Mouse (Mus musculus) limb, embryonic 13.5 days (tissue): Measurements from ENCODE around the gene H2al1i. TPM values are rescaled to one million over a fixed set of nuclear protein-coding genes. Genes with fewer than 3 reads are reported as not detected.
"Not testable (repeated sequence)": the region's sequence is repeated elsewhere in the genome, so short reads cannot be mapped to it uniquely, and the experiment has no call there.

Experiments
- ATAC-seq: fragments of 200-750 bp; cut with Nextera tagmentation; 2 replicates; pipeline ENCODE4 v1.8.0; 2017; ENCODE audit warnings: low read depth, moderate number of reproducible peaks, moderate TSS enrichment; ENCODE audit not compliant: low FRiP score
- H3K27ac ChIP-seq: fragments of 300-500 bp; sonication (generic); 2 replicates; pipeline ENCODE4 v1.5.1; 2015; ENCODE audit warnings: inconsistent platforms, mild to moderate bottlenecking, moderate library complexity
- H3K27me3 ChIP-seq: fragments of 300-500 bp; sonication (generic); 2 replicates; pipeline ENCODE4 v1.6.1; 2015; ENCODE audit warnings: mild to moderate bottlenecking, inconsistent platforms
- H3K36me3 ChIP-seq: fragments of 300-500 bp; sonication (generic); 2 replicates; pipeline ENCODE4 v1.6.1; 2015; ENCODE audit warnings: inconsistent platforms, mild to moderate bottlenecking, moderate library complexity
- H3K4me1 ChIP-seq: fragments of 300-500 bp; sonication (generic); 2 replicates; pipeline ENCODE4 v1.6.1; 2015; ENCODE audit warnings: inconsistent platforms
- H3K4me2 ChIP-seq: fragments of 300-500 bp; sonication (generic); replicated peaks from 2 replicates; pipeline ENCODE4 v1.6.1; 2015; ENCODE audit warnings: inconsistent platforms, mild to moderate bottlenecking, moderate library complexity
- H3K4me3 ChIP-seq: fragments of 300-500 bp; sonication (generic); 2 replicates; pipeline ENCODE4 v1.5.1; 2015; ENCODE audit warnings: moderate library complexity, mild to moderate bottlenecking, inconsistent platforms
- H3K9ac ChIP-seq: fragments of 300-500 bp; sonication (generic); 2 replicates; pipeline ENCODE4 v1.6.1; 2015; ENCODE audit warnings: mild to moderate bottlenecking, inconsistent platforms
- H3K9me3 ChIP-seq: fragments of 300-500 bp; sonication (generic); 2 replicates; pipeline ENCODE4 v1.6.1; 2016; ENCODE audit warnings: inconsistent platforms
- WGBS: fragments of 180-500 bp; shearing (Covaris S2); methylation state at CpG from one replicate; pipeline ENCODE4 v1.1.7; 2015; 5-methylcytosine and 5-hydroxymethylcytosine counted together
- polyA plus RNA-seq: library from polyadenylated mRNA; unstranded; fragments of >200 nt; fragmentation: Nextera tagmentation; extraction: Ambion mirVana; gene quantifications from 2 replicates; pipeline ENCODE4 v1.2.1, GENCODE M21; 2015

Gene H2al1i
- polyA plus RNA-seq = not detected in 2 replicates

- H3K4me1 ChIP-seq, H3K4me2 ChIP-seq, H3K27me3 ChIP-seq, H3K9me3 ChIP-seq, ATAC-seq, H3K9ac ChIP-seq, H3K4me3 ChIP-seq, H3K27ac ChIP-seq, H3K36me3 ChIP-seq: not testable (repeated sequence)
- 75% methylated on average over 3 of the region's 5 CpGs for WGBS
Measured at GRCm38 (mm10) chrX:11324359-11324758, at the start of gene H2al1i. Gene H2al1i (plus strand): TSS chrX:11324659.

GRCm38 (mm10) chrX:11277083-11277482 is 47.4 kb upstream of the H2al1i start:
- WGBS = 82% methylated on average over 6 of the region's 6 CpGs
- H3K4me1 ChIP-seq = no peaks in the 10 kb centered on the region
- H3K27ac ChIP-seq = no peak overlapping the region
- H3K4me2 ChIP-seq = no peak overlapping the region
- H3K9me3 ChIP-seq = no peaks in the 10 kb centered on the region
- no peak overlapping the region for H3K9ac ChIP-seq
- ATAC-seq = no peak
- H3K36me3 ChIP-seq = no peaks in the 10 kb centered on the region
- no peak overlapping the region for H3K4me3 ChIP-seq
- H3K27me3 ChIP-seq = peaks cover 27% of the 10 kb centered on the region; the same call in 1 of the 2 replicates

GRCm38 (mm10) chrX:11280741-11281140 is 43.7 kb upstream of the H2al1i start:
- Histone ChIP-seq H3K9me3 (no peaks in the 10 kb centered on the region), H3K27me3 (peaks cover 20% of the 10 kb centered on the region; the same call in 1 of the 2 replicates), H3K36me3 (no peaks in the 10 kb centered on the region), H3K27ac (no peak overlapping the region), H3K4me1 (no peaks in the 10 kb centered on the region), H3K4me2 (no peak overlapping the region), H3K9ac (no peak overlapping the region), H3K4me3 (no peak overlapping the region)
- 65% methylated on average over 2 of the region's 2 CpGs for WGBS
- no peak for ATAC-seq

- WGBS = 56% methylated on average over 14 of the region's 14 CpGs
- Histone ChIP-seq H3K27ac (no peak overlapping the region), H3K9me3 (no peaks in the 10 kb centered on the region), H3K4me2 (no peak overlapping the region), H3K36me3 (no peaks in the 10 kb centered on the region), H3K27me3 (peaks cover 34% of the 10 kb centered on the region; the same call in 1 of the 2 replicates), H3K4me1 (no peaks in the 10 kb centered on the region), H3K9ac (no peak overlapping the region), H3K4me3 (no peak overlapping the region)
- ATAC-seq = no peak
Measured at GRCm38 (mm10) chrX:11288306-11288882, 36.1 kb upstream of the H2al1i start.

- no peaks in the 10 kb centered on the region for H3K4me1 ChIP-seq
- H3K9me3 ChIP-seq = no peaks in the 10 kb centered on the region
- H3K27ac ChIP-seq = no peak overlapping the region
- H3K36me3 ChIP-seq = no peaks in the 10 kb centered on the region
- H3K4me3 ChIP-seq = no peak overlapping the region
- H3K27me3 ChIP-seq = peaks cover 39% of the 10 kb centered on the region; the same call in 1 of the 2 replicates
- 78% methylated on average over 4 of the region's 4 CpGs for WGBS
- no peak overlapping the region for H3K4me2 ChIP-seq
- no peak for ATAC-seq
- no peak overlapping the region for H3K9ac ChIP-seq
Measured at GRCm38 (mm10) chrX:11289244-11289643, 35.2 kb upstream of the H2al1i start.

- H3K27ac ChIP-seq, ATAC-seq, H3K4me3 ChIP-seq, H3K9me3 ChIP-seq, H3K4me1 ChIP-seq, H3K9ac ChIP-seq, H3K4me2 ChIP-seq, H3K27me3 ChIP-seq, H3K36me3 ChIP-seq: not testable (repeated sequence)
- WGBS = no CpG with 5 or more reads among the region's 3 CpGs
Measured at GRCm38 (mm10) chrX:11298957-11299356, 25.5 kb upstream of the H2al1i start, which contains the start of gene H2al1a. Gene H2al1a (plus strand): TSS chrX:11299257.

GRCm38 (mm10) chrX:11302132-11302531 is 22.3 kb upstream of the H2al1i start, which contains the start of gene H2al1b:
Gene H2al1b (plus strand): TSS chrX:11302432.
- H3K4me1 ChIP-seq, H3K9me3 ChIP-seq, H3K4me2 ChIP-seq, H3K9ac ChIP-seq, H3K27me3 ChIP-seq, H3K36me3 ChIP-seq, ATAC-seq, H3K27ac ChIP-seq, H3K4me3 ChIP-seq: not testable (repeated sequence)
- 94% methylated on average over 1 of the region's 3 CpGs for WGBS

GRCm38 (mm10) chrX:11305355-11305754 is 19.1 kb upstream of the H2al1i start, which contains the start of gene H2al1c:
Gene H2al1c (plus strand): TSS chrX:11305655.
- H3K27ac ChIP-seq = not testable (repeated sequence)

GRCm38 (mm10) chrX:11308524-11308923 is 15.9 kb upstream of the H2al1i start, which contains the start of gene H2al1d:
Gene H2al1d (plus strand): TSS chrX:11308824.
- not testable (repeated sequence) for H3K36me3 ChIP-seq, H3K9ac ChIP-seq, H3K9me3 ChIP-seq, H3K4me3 ChIP-seq, H3K4me1 ChIP-seq, H3K27ac ChIP-seq, ATAC-seq, H3K27me3 ChIP-seq, H3K4me2 ChIP-seq
- no CpG with 5 or more reads among the region's 6 CpGs for WGBS

More at GRCm38 (mm10) chrX:11305355-11305754, 19.1 kb upstream of the H2al1i start, which contains the start of gene H2al1c:
- not testable (repeated sequence) for H3K4me2 ChIP-seq, H3K4me1 ChIP-seq, H3K4me3 ChIP-seq, H3K9me3 ChIP-seq, H3K27me3 ChIP-seq, ATAC-seq, H3K36me3 ChIP-seq, H3K9ac ChIP-seq
- 94% methylated on average over 2 of the region's 6 CpGs for WGBS

GRCm38 (mm10) chrX:11311634-11312033 is 12.8 kb upstream of the H2al1i start, which contains the start of gene H2al1e:
Gene H2al1e (plus strand): TSS chrX:11311934.
- H3K27me3 ChIP-seq, H3K27ac ChIP-seq, H3K4me3 ChIP-seq, H3K9me3 ChIP-seq, H3K4me1 ChIP-seq, H3K36me3 ChIP-seq, ATAC-seq, H3K4me2 ChIP-seq, H3K9ac ChIP-seq: not testable (repeated sequence)
- WGBS = no CpG with 5 or more reads among the region's 3 CpGs

- WGBS = no CpG with 5 or more reads among the region's 6 CpGs
- not testable (repeated sequence) for H3K9me3 ChIP-seq, H3K4me2 ChIP-seq, H3K27me3 ChIP-seq, H3K27ac ChIP-seq, H3K36me3 ChIP-seq, ATAC-seq, H3K4me3 ChIP-seq, H3K9ac ChIP-seq, H3K4me1 ChIP-seq
Measured at GRCm38 (mm10) chrX:11314858-11315257, 9.6 kb upstream of the H2al1i start, which contains the start of gene H2al1f. Gene H2al1f (plus strand): TSS chrX:11315158.

- not testable (repeated sequence) for H3K4me3 ChIP-seq, H3K36me3 ChIP-seq, H3K4me1 ChIP-seq, H3K9me3 ChIP-seq, H3K27me3 ChIP-seq, H3K4me2 ChIP-seq, ATAC-seq, H3K9ac ChIP-seq, H3K27ac ChIP-seq
- WGBS = no CpG with 5 or more reads among the region's 3 CpGs
Measured at GRCm38 (mm10) chrX:11317956-11318355, 6.5 kb upstream of the H2al1i start, which contains the start of gene H2al1g. Gene H2al1g (plus strand): TSS chrX:11318256.

GRCm38 (mm10) chrX:11321192-11321591 is 3.3 kb upstream of the H2al1i start, which contains the start of gene H2al1h:
Gene H2al1h (plus strand): TSS chrX:11321492.
- H3K27me3 ChIP-seq, H3K36me3 ChIP-seq, H3K9ac ChIP-seq, H3K4me1 ChIP-seq, ATAC-seq, H3K4me3 ChIP-seq, H3K9me3 ChIP-seq, H3K4me2 ChIP-seq, H3K27ac ChIP-seq: not testable (repeated sequence)
- WGBS = no CpG with 5 or more reads among the region's 6 CpGs
